Mouse (Mus musculus): Measurements from ENCODE around the gene Tbx3. TPM values are rescaled to one million over a fixed set of nuclear protein-coding genes. Genes with fewer than 3 reads are reported as not detected.

Gene Tbx3
- polyA plus RNA-seq, 1 experiment from 2014 or later, result 5.1 TPM

DNA sequence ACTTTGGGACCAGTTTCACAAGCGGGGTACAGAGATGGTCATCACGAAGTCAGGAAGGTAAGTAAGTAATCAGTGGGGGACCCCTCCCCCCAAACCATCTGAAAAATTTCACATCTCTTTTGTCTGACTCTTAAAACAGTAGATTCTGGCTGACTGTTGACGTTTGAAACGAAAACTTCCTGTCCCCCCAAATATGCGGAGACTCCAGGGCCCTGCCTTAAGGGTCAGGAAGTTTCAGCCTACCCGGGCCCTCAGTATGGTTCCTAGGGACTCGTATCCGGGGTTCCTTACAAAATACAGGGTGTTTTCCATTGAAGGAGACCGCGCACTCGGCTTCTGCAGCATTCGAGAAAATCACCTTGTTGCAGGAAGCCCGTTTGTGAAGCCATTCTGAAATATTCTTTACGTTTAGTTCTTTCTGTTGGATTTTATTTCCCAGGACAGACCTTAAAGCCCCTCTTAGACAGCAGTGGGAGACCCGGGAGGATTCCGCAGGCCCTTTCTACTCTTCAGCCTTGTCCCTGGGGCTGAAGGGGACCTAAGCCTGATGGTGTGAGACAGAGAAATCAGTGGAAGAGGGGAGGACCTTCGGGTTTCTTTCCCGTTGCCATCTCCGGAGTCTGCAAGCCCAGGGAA, 2.0 kb downstream of the Tbx3 start:
- Histone ChIP-seq H3K4me3 (ENCODE audit: low read depth, low read length) (peak overlapping the region; percentile 26), H3K4me2 (replicated peaks; ENCODE audit: low read depth, low read length) (no peak overlapping the region; the same call in 1 of the 2 replicates), H3K36me3 (ENCODE audit: control insufficient read depth, insufficient read depth, low read length) (no peaks in the 10 kb centered on the region), H3K27me3 (ENCODE audit: control insufficient read depth, insufficient read depth, low read length) (peaks cover 95% of the 10 kb centered on the region), H3K9me3 (ENCODE audit: control insufficient read depth, low read length) (no peaks in the 10 kb centered on the region), H3K27ac (ENCODE audit: low read depth, low read length) (no peak overlapping the region), H3K4me1 (replicated peaks; ENCODE audit: control insufficient read depth, insufficient read depth, low read length) (peaks cover 7% of the 10 kb centered on the region; the same call in 1 of the 2 replicates), H3K9ac (ENCODE audit: low read depth, low read length) (no peak overlapping the region; the same call in 1 of the 2 replicates)
- ATAC-seq (ENCODE audit: low FRiP score) (no peak), DNase-seq (ENCODE audit: low spot score) (no peak)
- WGBS, result under 1% methylated on average over 19 of the region's 19 CpGs

- Histone ChIP-seq H3K4me3 (ENCODE audit: low read depth, low read length) (peak overlapping the region; percentile 26), H3K4me2 (replicated peaks; ENCODE audit: low read depth, low read length) (no peak overlapping the region), H3K9ac (ENCODE audit: low read depth, low read length) (no peak overlapping the region), H3K9me3 (ENCODE audit: control insufficient read depth, low read length) (no peaks in the 10 kb centered on the region), H3K27me3 (ENCODE audit: control insufficient read depth, insufficient read depth, low read length) (peaks cover 95% of the 10 kb centered on the region), H3K4me1 (replicated peaks; ENCODE audit: control insufficient read depth, insufficient read depth, low read length) (peaks cover 7% of the 10 kb centered on the region; the same call in 1 of the 2 replicates), H3K27ac (ENCODE audit: low read depth, low read length) (no peak overlapping the region), H3K36me3 (ENCODE audit: control insufficient read depth, insufficient read depth, low read length) (no peaks in the 10 kb centered on the region)
- DNase-seq (ENCODE audit: low spot score) (peak; percentile 62), ATAC-seq (ENCODE audit: low FRiP score) (no peak)
- 3% methylated on average over 17 of the region's 17 CpGs for WGBS
Measured at GRCm38 (mm10) chr5:119672984-119673600, 2.6 kb downstream of the Tbx3 start.

DNA sequence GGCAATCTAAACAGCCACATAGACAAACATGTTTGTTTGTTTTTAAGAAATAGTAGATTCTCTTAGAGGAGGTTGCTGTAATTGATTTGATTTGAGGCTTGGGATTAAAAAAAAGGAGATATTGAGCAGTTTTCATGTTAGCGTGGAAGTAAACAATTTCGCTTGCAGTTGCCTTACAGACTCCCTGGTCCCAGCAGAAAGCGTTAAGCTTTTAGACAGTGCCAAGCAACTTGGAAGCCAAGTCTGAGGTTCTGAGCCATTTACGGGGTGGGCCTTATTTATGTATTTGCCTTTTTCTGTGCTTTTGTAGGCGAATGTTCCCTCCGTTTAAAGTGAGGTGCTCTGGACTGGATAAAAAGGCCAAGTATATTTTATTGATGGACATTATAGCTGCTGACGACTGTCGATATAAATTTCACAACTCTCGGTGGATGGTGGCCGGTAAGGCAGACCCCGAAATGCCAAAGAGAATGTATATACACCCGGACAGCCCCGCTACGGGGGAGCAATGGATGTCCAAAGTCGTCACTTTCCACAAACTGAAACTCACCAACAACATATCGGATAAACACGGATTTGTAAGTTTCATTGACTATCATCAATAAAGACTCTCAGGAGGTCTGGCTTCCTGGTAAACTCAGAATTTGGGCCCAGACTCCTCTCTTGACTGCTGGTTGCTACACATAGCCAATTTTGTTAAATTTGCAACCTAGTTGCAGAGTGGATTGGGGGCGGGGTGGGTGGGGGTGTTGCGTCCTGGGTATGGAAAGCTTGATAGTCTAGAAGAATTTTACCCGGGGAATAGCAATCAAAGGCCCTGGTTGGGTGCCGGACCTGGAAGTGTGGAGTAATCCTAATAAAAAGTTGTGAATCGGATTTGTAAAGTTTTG, 3.5 kb downstream of the Tbx3 start:
- no peak for ATAC-seq (ENCODE audit: low FRiP score)
- H3K27me3 ChIP-seq (ENCODE audit: control insufficient read depth, insufficient read depth, low read length), result peaks cover 95% of the 10 kb centered on the region

DNA sequence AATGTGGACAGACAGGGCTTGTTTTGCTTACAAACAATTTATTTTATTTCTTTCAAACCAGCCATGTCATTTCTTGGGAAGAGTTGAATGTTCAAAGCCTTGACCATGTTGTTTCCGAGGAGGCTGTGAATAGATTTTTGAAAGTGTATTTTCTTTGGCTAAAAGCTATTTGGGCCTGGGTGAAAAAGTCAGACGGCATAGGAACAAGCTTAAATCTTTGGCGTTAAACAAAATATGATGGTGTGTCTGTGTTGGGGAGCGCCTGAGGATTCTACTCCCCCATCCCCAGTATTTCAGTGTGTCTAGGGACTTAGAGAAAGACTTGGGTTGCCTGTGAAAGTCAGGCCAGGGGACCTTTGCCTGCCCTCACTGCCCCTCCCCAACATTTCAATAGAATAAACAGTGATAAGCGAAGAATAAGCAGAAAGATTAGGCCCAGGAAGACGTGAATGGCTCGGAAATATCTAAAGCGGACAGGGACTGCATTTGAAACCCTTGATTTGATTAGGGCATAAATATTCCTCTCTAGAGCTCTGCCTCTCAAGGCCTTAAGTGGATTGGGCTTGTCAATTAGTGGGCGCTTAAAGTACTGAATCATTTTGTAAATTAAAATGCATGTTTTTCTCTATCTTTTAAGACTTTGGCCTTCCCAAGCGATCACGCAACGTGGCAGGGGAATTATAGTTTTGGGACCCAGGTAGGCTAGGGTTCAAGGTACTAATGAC, 4.3 kb downstream of the Tbx3 start:
- WGBS, result 4% methylated on average over 12 of the region's 12 CpGs
- Histone ChIP-seq H3K36me3 (ENCODE audit: control insufficient read depth, insufficient read depth, low read length) (no peaks in the 10 kb centered on the region), H3K4me3 (ENCODE audit: low read depth, low read length) (no peak overlapping the region), H3K27me3 (ENCODE audit: control insufficient read depth, insufficient read depth, low read length) (peaks cover 93% of the 10 kb centered on the region), H3K4me1 (replicated peaks; ENCODE audit: control insufficient read depth, insufficient read depth, low read length) (peaks cover 4% of the 10 kb centered on the region; the same call in 1 of the 2 replicates), H3K9me3 (ENCODE audit: control insufficient read depth, low read length) (no peaks in the 10 kb centered on the region), H3K9ac (ENCODE audit: low read depth, low read length) (no peak overlapping the region), H3K27ac (ENCODE audit: low read depth, low read length) (no peak overlapping the region), H3K4me2 (replicated peaks; ENCODE audit: low read depth, low read length) (no peak overlapping the region)
- DNase-seq (ENCODE audit: low spot score), result peak; percentile 46
- ATAC-seq (ENCODE audit: low FRiP score), result no peak

More for the DNA sequence above, 3.5 kb downstream of the Tbx3 start:
- Histone ChIP-seq H3K4me2 (replicated peaks; ENCODE audit: low read depth, low read length) (no peak overlapping the region), H3K9ac (ENCODE audit: low read depth, low read length) (no peak overlapping the region), H3K27ac (ENCODE audit: low read depth, low read length) (no peak overlapping the region), H3K9me3 (ENCODE audit: control insufficient read depth, low read length) (no peaks in the 10 kb centered on the region), H3K36me3 (ENCODE audit: control insufficient read depth, insufficient read depth, low read length) (no peaks in the 10 kb centered on the region), H3K4me3 (ENCODE audit: low read depth, low read length) (peak overlapping the region; percentile 11; the same call in 1 of the 2 replicates), H3K4me1 (replicated peaks; ENCODE audit: control insufficient read depth, insufficient read depth, low read length) (peaks cover 7% of the 10 kb centered on the region; the same call in 1 of the 2 replicates)
- 3% methylated on average over 22 of the region's 22 CpGs for WGBS
- DNase-seq (ENCODE audit: low spot score), result peak; percentile 57

DNA sequence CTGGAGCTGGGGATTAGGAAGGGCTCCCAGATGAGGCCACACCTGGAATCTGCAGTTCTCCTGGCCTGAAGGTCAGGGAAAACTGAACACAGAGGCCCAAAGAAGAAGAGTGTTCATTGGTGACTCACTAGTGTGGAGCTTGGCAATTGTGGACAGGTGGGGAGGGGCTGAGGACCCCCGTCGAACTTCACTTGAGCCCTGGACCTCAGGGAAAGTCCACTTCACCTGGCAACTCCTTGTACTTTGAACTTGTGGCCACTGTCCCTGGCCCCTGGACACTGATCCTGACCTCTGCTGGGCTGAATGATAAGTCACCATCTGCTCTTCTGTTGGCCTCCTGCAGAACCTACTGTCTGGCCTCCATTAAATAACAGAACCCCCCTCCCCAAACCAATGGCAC, 5.8 kb downstream of the Tbx3 start:
- no peaks in the 10 kb centered on the region for H3K9me3 ChIP-seq (ENCODE audit: control insufficient read depth, low read length)
- no peak overlapping the region for H3K4me2 ChIP-seq (replicated peaks; ENCODE audit: low read depth, low read length)
- H3K4me3 ChIP-seq (ENCODE audit: low read depth, low read length), result no peak overlapping the region
- ATAC-seq (ENCODE audit: low FRiP score) (no peak), DNase-seq (ENCODE audit: low spot score) (no peak)
- 8% methylated on average over 2 of the region's 2 CpGs for WGBS
- H3K9ac ChIP-seq (ENCODE audit: low read depth, low read length), result no peak overlapping the region
- no peaks in the 10 kb centered on the region for H3K4me1 ChIP-seq (replicated peaks; ENCODE audit: control insufficient read depth, insufficient read depth, low read length)
- H3K27ac ChIP-seq (ENCODE audit: low read depth, low read length), result no peak overlapping the region
- H3K27me3 ChIP-seq (ENCODE audit: control insufficient read depth, insufficient read depth, low read length), result peaks cover 95% of the 10 kb centered on the region
- H3K36me3 ChIP-seq (ENCODE audit: control insufficient read depth, insufficient read depth, low read length), result no peaks in the 10 kb centered on the region

GRCm38 (mm10) chr5:119678516-119678915, 8.0 kb downstream of the Tbx3 start:
- ATAC-seq (ENCODE audit: low FRiP score), result no peak
- WGBS, result 17% methylated on average over 5 of the region's 5 CpGs
- Histone ChIP-seq H3K4me3 (ENCODE audit: low read depth, low read length) (no peak overlapping the region), H3K27me3 (ENCODE audit: control insufficient read depth, insufficient read depth, low read length) (peaks cover 96% of the 10 kb centered on the region), H3K4me1 (replicated peaks; ENCODE audit: control insufficient read depth, insufficient read depth, low read length) (0 out of 2 replicates have a peak, but pooled peaks cover 2% of the 10 kb centered on the region), H3K9me3 (ENCODE audit: control insufficient read depth, low read length) (no peaks in the 10 kb centered on the region), H3K27ac (ENCODE audit: low read depth, low read length) (no peak overlapping the region), H3K9ac (ENCODE audit: low read depth, low read length) (no peak overlapping the region), H3K4me2 (replicated peaks; ENCODE audit: low read depth, low read length) (no peak overlapping the region), H3K36me3 (ENCODE audit: control insufficient read depth, insufficient read depth, low read length) (no peaks in the 10 kb centered on the region)
- no peak for DNase-seq (ENCODE audit: low spot score)

- Histone ChIP-seq H3K9ac (ENCODE audit: low read depth, low read length) (no peak overlapping the region), H3K36me3 (ENCODE audit: control insufficient read depth, insufficient read depth, low read length) (no peaks in the 10 kb centered on the region), H3K4me1 (replicated peaks; ENCODE audit: control insufficient read depth, insufficient read depth, low read length) (0 out of 2 replicates have a peak, but pooled peaks cover 2% of the 10 kb centered on the region), H3K27me3 (ENCODE audit: control insufficient read depth, insufficient read depth, low read length) (peaks cover 96% of the 10 kb centered on the region), H3K27ac (ENCODE audit: low read depth, low read length) (no peak overlapping the region), H3K4me2 (replicated peaks; ENCODE audit: low read depth, low read length) (no peak overlapping the region), H3K9me3 (ENCODE audit: control insufficient read depth, low read length) (no peaks in the 10 kb centered on the region), H3K4me3 (ENCODE audit: low read depth, low read length) (no peak overlapping the region)
- DNase-seq (ENCODE audit: low spot score), result no peak
- ATAC-seq (ENCODE audit: low FRiP score), result no peak
Measured at GRCm38 (mm10) chr5:119679084-119679483, 8.6 kb downstream of the Tbx3 start.

DNA sequence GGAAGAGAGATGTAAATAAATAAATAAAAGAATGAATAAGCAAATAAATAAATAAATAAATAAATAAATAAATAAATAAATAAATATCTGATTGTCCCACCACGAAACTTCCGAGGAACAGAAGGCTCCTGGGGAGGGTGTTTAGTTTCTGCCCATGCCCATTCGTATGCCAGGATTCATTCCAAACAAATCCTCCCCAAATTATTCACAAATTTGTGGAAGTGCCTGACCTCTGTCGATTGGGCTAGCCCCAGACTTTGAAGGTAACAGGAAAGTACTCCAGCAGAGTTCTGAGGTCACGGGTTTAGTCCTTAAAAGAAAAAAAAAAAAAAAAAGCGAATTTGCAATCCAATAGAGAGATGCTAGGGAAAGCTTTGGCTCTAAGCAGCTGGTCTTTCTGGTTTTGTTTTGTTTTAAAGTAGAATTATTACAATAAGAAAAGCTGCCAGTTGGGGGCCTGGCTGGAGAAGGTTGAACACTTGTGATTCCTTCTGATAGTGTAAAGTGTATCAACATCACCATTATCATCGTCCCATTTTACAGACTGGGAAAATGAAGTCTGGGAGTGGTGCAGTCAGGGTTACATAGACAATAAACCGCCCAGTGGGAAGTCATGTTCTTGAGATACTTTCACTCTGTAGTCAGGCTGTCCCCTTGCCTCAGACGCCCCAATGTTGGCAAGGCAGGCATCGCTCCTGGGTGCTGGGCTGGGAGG, 9.3 kb downstream of the Tbx3 start:
- Histone ChIP-seq H3K4me1 (replicated peaks; ENCODE audit: control insufficient read depth, insufficient read depth, low read length) (0 out of 2 replicates have a peak, but pooled peaks cover 2% of the 10 kb centered on the region), H3K27me3 (ENCODE audit: control insufficient read depth, insufficient read depth, low read length) (peaks cover 92% of the 10 kb centered on the region), H3K4me3 (ENCODE audit: low read depth, low read length) (no peak overlapping the region), H3K9me3 (ENCODE audit: control insufficient read depth, low read length) (no peaks in the 10 kb centered on the region), H3K4me2 (replicated peaks; ENCODE audit: low read depth, low read length) (no peak overlapping the region), H3K27ac (ENCODE audit: low read depth, low read length) (no peak overlapping the region), H3K9ac (ENCODE audit: low read depth, low read length) (no peak overlapping the region), H3K36me3 (ENCODE audit: control insufficient read depth, insufficient read depth, low read length) (no peaks in the 10 kb centered on the region)
- DNase-seq (ENCODE audit: low spot score), result peak; percentile 50
- WGBS, result 6% methylated on average over 10 of the region's 10 CpGs
- ATAC-seq (ENCODE audit: low FRiP score), result no peak
